Mouse (Mus musculus): ENCODE results near the gene Stxbp4.

Gene Stxbp4

GRCm38 (mm10) chr11:90558359-90559047, 79.4 kb downstream of the Stxbp4 start:
- no peak for DNase-seq (ENCODE audit: low spot score)

- DNase-seq (ENCODE audit: low spot score) = no peak
These were observed 81.4 kb downstream of the Stxbp4 start for GRCm38 (mm10) chr11:90556517-90556916.

GRCm38 (mm10) chr11:90553963-90554362, 83.9 kb downstream of the Stxbp4 start:
- no peak for DNase-seq (ENCODE audit: low spot score)

GRCm38 (mm10) chr11:90552303-90553201, 85.3 kb downstream of the Stxbp4 start:
- no peak for DNase-seq (ENCODE audit: low spot score)

- DNase-seq (ENCODE audit: low spot score) = no peak
These were observed 89.3 kb downstream of the Stxbp4 start for GRCm38 (mm10) chr11:90548560-90548959.

- DNase-seq (ENCODE audit: low spot score) = no peak
These were observed 99.1 kb downstream of the Stxbp4 start for GRCm38 (mm10) chr11:90538636-90539263.

GRCm38 (mm10) chr11:90525311-90525710, 112.6 kb downstream of the Stxbp4 start:
- no peak for DNase-seq (ENCODE audit: low spot score)

GRCm38 (mm10) chr11:90521040-90521439, 116.8 kb downstream of the Stxbp4 start:
- DNase-seq (ENCODE audit: low spot score) = no peak

- DNase-seq (ENCODE audit: low spot score) = no peak
These were observed 120.1 kb downstream of the Stxbp4 start for GRCm38 (mm10) chr11:90517750-90518149.

- no peak for DNase-seq (ENCODE audit: low spot score)
These were observed 125.2 kb downstream of the Stxbp4 start for GRCm38 (mm10) chr11:90512538-90513219.

- no peak for DNase-seq (ENCODE audit: low spot score)
These were observed 136.0 kb downstream of the Stxbp4 start for GRCm38 (mm10) chr11:90501846-90502245.

GRCm38 (mm10) chr11:90499918-90500317, 138.0 kb downstream of the Stxbp4 start:
- no peak for DNase-seq (ENCODE audit: low spot score)

GRCm38 (mm10) chr11:90498461-90498860, 139.4 kb downstream of the Stxbp4 start:
- DNase-seq (ENCODE audit: low spot score) = no peak

- DNase-seq (ENCODE audit: low spot score) = no peak
These were observed 142.9 kb downstream of the Stxbp4 start for GRCm38 (mm10) chr11:90494981-90495380.

- DNase-seq (ENCODE audit: low spot score) = no peak
These were observed 145.4 kb downstream of the Stxbp4 start for GRCm38 (mm10) chr11:90492511-90492910.

- DNase-seq (ENCODE audit: low spot score) = no peak
These were observed 148.7 kb downstream of the Stxbp4 start for GRCm38 (mm10) chr11:90489166-90489565.

GRCm38 (mm10) chr11:90487686-90488085, 150.2 kb downstream of the Stxbp4 start:
- no peak for DNase-seq (ENCODE audit: low spot score)

GRCm38 (mm10) chr11:90484750-90485637, 152.9 kb downstream of the Stxbp4 start:
- DNase-seq (ENCODE audit: low spot score) = no peak

- no peak for DNase-seq (ENCODE audit: low spot score)
These were observed 154.1 kb downstream of the Stxbp4 start for GRCm38 (mm10) chr11:90483766-90484165.

GRCm38 (mm10) chr11:90481828-90482227, 156.1 kb downstream of the Stxbp4 start:
- DNase-seq (ENCODE audit: low spot score) = no peak

- DNase-seq (ENCODE audit: low spot score) = no peak
These were observed 167.6 kb downstream of the Stxbp4 start for GRCm38 (mm10) chr11:90470271-90470670.
